Mouse (Mus musculus) MEL (cell line): Measurements from ENCODE around the gene Mpeg1. TPM values are rescaled to one million over a fixed set of nuclear protein-coding genes. Genes with fewer than 3 reads are reported as not detected.

Experiments used
- DNase-seq: peaks from one replicate; pipeline ENCODE4 v3.0.0; 2011; ENCODE audit warnings: low read depth, low spot score
- H3K27ac ChIP-seq: 2 replicates; pipeline ENCODE4 v1.5.1; 2012; ENCODE audit warnings: low read depth, mild to moderate bottlenecking, control low read depth, low read length, moderate library complexity; ENCODE audit not compliant: control insufficient read depth
- H3K27me3 ChIP-seq, 2 experiments: fragments of 150-350 bp in 1 of 2; sonication (generic) in 1 of 2; 2 replicates each; pipeline ENCODE4 v1.6.1; 2012; ENCODE audit warnings: low read length in 2 of 2, mild to moderate bottlenecking in 2 of 2, improper control_type of control experiment in 1 of 2, moderate library complexity in 1 of 2; ENCODE audit not compliant: insufficient read depth in 2 of 2, control insufficient read depth in 1 of 2
- H3K36me3 ChIP-seq, 2 experiments: 2 replicates each; pipeline ENCODE4 v1.6.1; 2012 to 2014; ENCODE audit warnings: low read length in 2 of 2, improper control_type of control experiment in 1 of 2, inconsistent platforms in 1 of 2, mild to moderate bottlenecking in 1 of 2; ENCODE audit not compliant: insufficient read depth in 2 of 2, control insufficient read depth in 1 of 2
- H3K4me1 ChIP-seq, 2 experiments: fragments of 150-350 bp in 1 of 2; sonication (generic) in 1 of 2; 2 replicates each; pipeline ENCODE4 v1.6.1; 2012; ENCODE audit warnings: low read length in 2 of 2, improper control_type of control experiment in 1 of 2, mild to moderate bottlenecking in 1 of 2; ENCODE audit not compliant: insufficient read depth in 2 of 2, control insufficient read depth in 1 of 2
- H3K4me3 ChIP-seq, 2 experiments: fragments of 150-350 bp in 1 of 2; sonication (generic) in 1 of 2; 2 replicates each; pipeline ENCODE4 v1.5.1; 2012; ENCODE audit warnings: low read depth in 2 of 2, low read length in 2 of 2, mild to moderate bottlenecking in 2 of 2, moderate library complexity in 2 of 2, control low read depth in 1 of 2, improper control_type of control experiment in 1 of 2; ENCODE audit not compliant: control insufficient read depth in 1 of 2, insufficient read depth in 1 of 2
- H3K79me2 ChIP-seq: 2 replicates; pipeline ENCODE4 v1.6.1; 2012; ENCODE audit warnings: mild to moderate bottlenecking, low read length, moderate library complexity; ENCODE audit not compliant: control insufficient read depth, poor library complexity, insufficient read depth
- H3K9ac ChIP-seq: 2 replicates; pipeline ENCODE4 v1.6.1; 2012; ENCODE audit warnings: low read depth, mild to moderate bottlenecking, control low read depth, low read length, moderate library complexity; ENCODE audit not compliant: control insufficient read depth, poor library complexity, severe bottlenecking
- H3K9me3 ChIP-seq: fragments of 150-350 bp; sonication (generic); replicated peaks from 2 replicates; pipeline ENCODE4 v1.6.1; 2012; ENCODE audit warnings: mild to moderate bottlenecking, low read length, improper control_type of control experiment, moderate library complexity; ENCODE audit not compliant: insufficient read depth
- CHD1 ChIP-seq: IDR thresholded peaks from 2 replicates; pipeline ENCODE4 v1.6.1; 2012; ENCODE audit warnings: low read depth, mild to moderate bottlenecking, inconsistent platforms, low read length, improper control_type of control experiment
- CTCF ChIP-seq, 3 experiments: IDR thresholded peaks in 2 of 3; conservative IDR thresholded peaks in 1 of 3; 2 replicates each; pipeline ENCODE4 v1.5.1; 2011 to 2012; ENCODE audit warnings: low read length in 3 of 3, low read depth in 2 of 3, mild to moderate bottlenecking in 2 of 3, improper control_type of control experiment in 1 of 3, inconsistent platforms in 1 of 3, mixed read lengths in 1 of 3, moderate library complexity in 1 of 3; ENCODE audit not compliant: control insufficient read depth in 1 of 3, insufficient read depth in 1 of 3, poor library complexity in 1 of 3, severe bottlenecking in 1 of 3
- ELF1 ChIP-seq: IDR thresholded peaks from 2 replicates; pipeline ENCODE4 v1.6.1; 2014; ENCODE audit warnings: low read depth, mild to moderate bottlenecking, inconsistent platforms, low read length, improper control_type of control experiment, moderate library complexity
- EP300 ChIP-seq, 2 experiments: IDR thresholded peaks; 2 replicates each; pipeline ENCODE4 v1.6.1; 2011; ENCODE audit warnings: improper control_type of control experiment in 2 of 2, low read length in 2 of 2, low read depth in 1 of 2, mild to moderate bottlenecking in 1 of 2
- GABPA ChIP-seq: IDR thresholded peaks from 2 replicates; pipeline ENCODE4 v1.6.1; 2012; ENCODE audit warnings: low read depth, mild to moderate bottlenecking, inconsistent platforms, low read length, improper control_type of control experiment, moderate library complexity
- HCFC1 ChIP-seq: IDR thresholded peaks from 2 replicates; pipeline ENCODE4 v1.6.1; 2012; ENCODE audit warnings: low read depth, mild to moderate bottlenecking, inconsistent platforms, low read length, improper control_type of control experiment, moderate library complexity
- KAT2A ChIP-seq: conservative IDR thresholded peaks from 2 replicates; pipeline ENCODE4 v1.6.1; 2012; ENCODE audit warnings: low read depth, low read length, improper control_type of control experiment, inconsistent platforms
- MXI1 ChIP-seq: IDR thresholded peaks from 2 replicates; pipeline ENCODE4 v1.6.1; 2011; ENCODE audit warnings: mild to moderate bottlenecking, low read depth, low read length, improper control_type of control experiment
- NELFE ChIP-seq: IDR thresholded peaks from 2 replicates; pipeline ENCODE4 v1.6.1; 2011; ENCODE audit warnings: low read depth, low read length, improper control_type of control experiment
- RCOR1 ChIP-seq: IDR thresholded peaks from 2 replicates; pipeline ENCODE4 v1.6.1; 2012; ENCODE audit warnings: low read depth, mild to moderate bottlenecking, inconsistent platforms, low read length, improper control_type of control experiment
- SIN3A ChIP-seq: IDR thresholded peaks from 2 replicates; pipeline ENCODE4 v1.6.1; 2012; ENCODE audit warnings: low read length, improper control_type of control experiment, inconsistent platforms
- SMC3 ChIP-seq: IDR thresholded peaks from 2 replicates; pipeline ENCODE4 v1.6.1; 2011; ENCODE audit warnings: low read depth, low read length, improper control_type of control experiment
- TAL1 ChIP-seq: IDR thresholded peaks from 2 replicates; pipeline ENCODE4 v1.6.1; 2012; ENCODE audit warnings: mild to moderate bottlenecking, inconsistent platforms, low read length, moderate library complexity, mixed read lengths
- TCF12 ChIP-seq: IDR thresholded peaks from 2 replicates; pipeline ENCODE4 v1.6.1; 2014; ENCODE audit warnings: low read depth, mild to moderate bottlenecking, inconsistent platforms, low read length, improper control_type of control experiment, moderate library complexity
- USF1 ChIP-seq: IDR thresholded peaks from 2 replicates; pipeline ENCODE4 v1.6.1; 2014; ENCODE audit warnings: low read depth, mild to moderate bottlenecking, inconsistent platforms, low read length, improper control_type of control experiment, moderate library complexity
- USF2 ChIP-seq, 2 experiments: IDR thresholded peaks; 2 replicates each; pipeline ENCODE4 v1.6.1; 2011 to 2012; ENCODE audit warnings: improper control_type of control experiment in 2 of 2, low read length in 2 of 2, borderline replicate concordance in 1 of 2, inconsistent platforms in 1 of 2, low read depth in 1 of 2, mild to moderate bottlenecking in 1 of 2; ENCODE audit not compliant: insufficient read depth in 1 of 2
- ZKSCAN1 ChIP-seq: IDR thresholded peaks from 2 replicates; pipeline ENCODE4 v1.6.1; 2012; ENCODE audit warnings: low read depth, mild to moderate bottlenecking, inconsistent platforms, low read length, improper control_type of control experiment, moderate library complexity
- ZNF384 ChIP-seq: IDR thresholded peaks from 2 replicates; pipeline ENCODE4 v1.6.1; 2012; ENCODE audit warnings: low read depth, mild to moderate bottlenecking, inconsistent platforms, low read length, improper control_type of control experiment
- polyA plus RNA-seq, 2 experiments: library from polyadenylated mRNA; stranded (reverse) in 1 of 2; unstranded in 1 of 2; fragments of >175 nt in 1 of 2; fragments of >200 nt in 1 of 2; gene quantifications; 2 replicates each; pipeline versions ENCODE4 v1.2.1 to v1.2.4; 2012; ENCODE audit warnings: low replicate concordance in 2 of 2, low read depth in 1 of 2; ENCODE audit not compliant: insufficient read length in 2 of 2, insufficient read depth in 1 of 2, missing spikeins in 1 of 2
- total RNA-seq: library from RNA; depleted of rRNA; stranded (reverse); fragments of 300-350 nt; gene quantifications from 2 replicates; pipeline ENCODE4 v1.2.3, GENCODE M21; 2012

Mpeg1 gene
- total and polyA plus RNA-seq, 3 experiments, result 0.07 TPM; not detected in 2

GRCm38 (mm10) chr19:12491636-12492035 is 31.1 kb downstream of the Mpeg1 start:
- Histone ChIP-seq H3K9me3 (no peaks in the 10 kb centered on the region), H3K36me3 (peaks cover 0 to 7% of the 10 kb centered on the region in 2 experiments; a peak in 2 of 4 replicates), H3K27ac (no peak overlapping the region), H3K4me1 (peaks cover 0 to 16% of the 10 kb centered on the region in 2 experiments; a peak in 2 of 4 replicates), H3K79me2 (no peaks in the 10 kb centered on the region), H3K9ac (no peak overlapping the region), H3K27me3 (no peaks in the 10 kb centered on the region), H3K4me3 (no peak overlapping the region)
- no peak for DNase-seq
- no peak for TF ChIP-seq SMC3
- TF ChIP-seq CHD1, result no peak
- no peak for TF ChIP-seq TCF12
- no peak for TF ChIP-seq RCOR1
- TF ChIP-seq MXI1, result no peak
- no peak for TF ChIP-seq ELF1
- no peak for TF ChIP-seq HCFC1

- H3K36me3 ChIP-seq, result peaks cover 0 to 4% of the 10 kb centered on the region in 2 experiments; a peak in 3 of 4 replicates
- DNase-seq, result no peak
- no peaks in the 10 kb centered on the region for H3K27me3 ChIP-seq
- H3K9me3 ChIP-seq, result no peaks in the 10 kb centered on the region
- H3K27ac ChIP-seq, result no peak overlapping the region
- no peak overlapping the region for H3K4me3 ChIP-seq
- H3K9ac ChIP-seq, result no peak overlapping the region
- H3K79me2 ChIP-seq, result no peaks in the 10 kb centered on the region
- TF ChIP-seq EP300 (IDR thresholded peaks at IDR 0.05; ENCODE audit: low read depth in 1 of 2, low read length in 2 of 2) (no peak), SIN3A (no peak), NELFE (no peak), ZNF384 (no peak), ZKSCAN1 (no peak), KAT2A (no peak), GABPA (no peak), USF2 (IDR thresholded peaks at IDR 0.05; ENCODE audit: borderline replicate concordance in 1 of 2, insufficient read depth in 1 of 2, low read depth in 1 of 2, low read length in 2 of 2) (no peak), CHD1 (no peak), TAL1 (no peak), CTCF (IDR thresholded peaks at IDR 0.05 in 2 of 3, conservative IDR thresholded peaks at IDR 0.05 in 1 of 3; ENCODE audit: control insufficient read depth in 1 of 3, insufficient read depth in 1 of 3, low read depth in 2 of 3, low read length in 3 of 3, poor library complexity in 1 of 3, severe bottlenecking in 1 of 3) (no peak), TCF12 (no peak), USF1 (no peak)
- H3K4me1 ChIP-seq, result peaks cover 0 to 6% of the 10 kb centered on the region in 2 experiments; a peak in 2 of 4 replicates
Measured at GRCm38 (mm10) chr19:12493453-12494186, 33.0 kb downstream of the Mpeg1 start.
